Mouse (Mus musculus) large intestine, adult 2 months (tissue): ENCODE results near the gene Bdh1. TPM values are rescaled to one million over a fixed set of nuclear protein-coding genes. Genes with fewer than 3 reads are reported as not detected.
A peak's percentile ranks its signal among the peaks of the same experiment; 100 is the strongest.

Experiments used
- DNase-seq: peaks from one replicate; pipeline ENCODE4 v3.0.0-alpha.2; 2012; ENCODE audit warnings: low read depth, low spot score
- WGBS: fragments of 180-500 bp; shearing (Covaris S2); methylation state at CpG from one replicate; pipeline ENCODE4 v1.1.7; 2018; 5-methylcytosine and 5-hydroxymethylcytosine counted together
- polyA plus RNA-seq: library from polyadenylated mRNA; depleted of rRNA; stranded (reverse); fragments of >200 nt; gene quantifications from 2 replicates; pipeline ENCODE4 v1.2.3, GENCODE M21; 2012; rRNA removed

Gene Bdh1
- polyA plus RNA-seq, 1 experiment = 156 TPM

DNA sequence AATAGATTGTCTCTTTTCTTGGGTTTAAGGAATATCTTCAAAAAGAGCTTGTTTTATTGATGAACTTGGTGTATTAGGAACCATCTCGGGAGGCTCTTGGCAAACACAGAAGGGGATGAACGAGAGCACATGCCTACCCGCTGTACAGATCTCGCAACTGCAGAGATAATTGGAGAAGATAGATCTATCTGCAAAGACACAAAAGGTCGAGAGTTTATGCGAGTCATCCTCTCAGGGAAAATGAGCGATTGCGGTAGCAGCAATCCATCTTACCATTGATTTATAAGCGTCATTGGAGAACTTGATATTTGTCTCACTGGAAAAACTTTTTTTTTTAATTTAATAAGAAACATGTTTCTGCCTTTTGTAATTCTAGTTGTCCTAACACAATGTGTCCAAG, 73.7 kb downstream of the Bdh1 start:
- DNase-seq = no peak
- 96% methylated on average over 9 of the region's 9 CpGs for WGBS

DNA sequence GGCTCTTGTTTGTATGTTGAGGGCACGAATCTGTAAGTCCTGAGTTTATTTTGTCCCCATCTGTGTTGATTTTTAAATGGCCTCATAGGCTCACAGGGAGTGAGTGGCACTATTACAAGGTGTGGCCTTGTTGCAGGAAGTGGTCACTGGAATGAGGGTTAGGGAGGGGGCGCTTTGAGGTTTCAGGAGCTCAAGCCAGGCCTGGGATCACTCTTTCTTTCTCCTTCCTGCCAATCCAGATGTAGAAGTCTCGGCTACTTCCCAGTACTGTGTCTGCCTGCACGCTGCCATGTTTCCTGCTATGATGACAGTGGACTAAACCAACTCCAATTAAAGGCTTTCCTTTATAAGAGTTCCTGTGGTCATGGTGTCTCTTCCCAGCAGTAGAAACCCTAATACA, 76.3 kb downstream of the Bdh1 start:
- no peak for DNase-seq
- WGBS = 67% methylated on average over 4 of the region's 4 CpGs

GRCm38 (mm10) chr16:31499021-31499420, 76.9 kb downstream of the Bdh1 start:
- 88% methylated on average over 6 of the region's 6 CpGs for WGBS
- DNase-seq = no peak

DNA sequence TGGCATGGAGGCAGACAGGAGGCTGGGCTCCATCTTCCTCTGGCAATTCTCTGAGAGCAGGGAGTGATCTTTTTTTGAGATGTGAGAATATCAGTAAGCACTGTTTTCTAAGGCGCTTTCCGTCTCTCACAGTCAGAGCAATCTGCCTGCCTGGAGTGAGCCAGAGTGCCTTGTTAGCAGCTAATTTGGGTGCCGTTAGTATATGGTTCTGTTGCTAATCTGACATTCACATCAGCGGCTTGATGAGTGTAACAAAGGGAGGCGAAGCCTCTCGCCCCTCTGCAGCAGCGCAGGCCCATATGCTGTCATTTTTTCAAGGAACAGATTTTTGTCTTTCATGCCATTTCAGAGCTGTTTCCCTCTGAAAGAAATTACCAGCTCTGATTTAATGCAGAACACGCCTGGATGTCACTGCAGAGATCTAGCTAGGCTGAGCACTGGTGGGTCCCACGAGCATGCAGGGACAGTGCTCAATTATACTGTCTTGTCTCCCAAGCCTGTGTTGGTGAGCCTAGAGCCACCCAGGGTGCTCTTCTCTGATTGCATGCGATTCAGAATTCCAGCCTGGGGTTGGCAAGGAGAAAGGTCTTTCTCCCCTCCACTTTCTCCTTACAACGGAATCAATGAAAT, 77.7 kb downstream of the Bdh1 start:
- no peak for DNase-seq
- WGBS = 89% methylated on average over 11 of the region's 11 CpGs

DNA sequence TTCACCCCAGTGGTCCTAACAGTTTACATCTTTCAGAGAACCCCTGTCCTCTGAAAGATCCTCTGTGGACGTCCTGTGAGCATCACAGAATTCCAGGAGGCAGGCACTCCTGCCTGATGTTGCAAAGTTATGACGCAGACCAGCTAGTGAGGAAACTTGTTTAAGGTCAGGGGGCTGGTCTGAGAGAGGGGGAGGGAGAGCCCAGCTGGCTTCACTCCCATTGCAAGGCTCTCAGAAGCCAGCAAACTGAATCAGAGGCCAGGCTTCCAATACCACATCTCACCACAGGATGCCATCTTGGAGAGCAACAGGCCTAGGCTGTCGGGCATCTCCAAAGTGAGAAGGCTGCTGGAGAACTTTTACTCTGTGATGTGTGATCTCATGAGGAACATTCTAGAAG, 78.5 kb downstream of the Bdh1 start:
- no peak for DNase-seq
- 82% methylated on average over 3 of the region's 3 CpGs for WGBS

DNA sequence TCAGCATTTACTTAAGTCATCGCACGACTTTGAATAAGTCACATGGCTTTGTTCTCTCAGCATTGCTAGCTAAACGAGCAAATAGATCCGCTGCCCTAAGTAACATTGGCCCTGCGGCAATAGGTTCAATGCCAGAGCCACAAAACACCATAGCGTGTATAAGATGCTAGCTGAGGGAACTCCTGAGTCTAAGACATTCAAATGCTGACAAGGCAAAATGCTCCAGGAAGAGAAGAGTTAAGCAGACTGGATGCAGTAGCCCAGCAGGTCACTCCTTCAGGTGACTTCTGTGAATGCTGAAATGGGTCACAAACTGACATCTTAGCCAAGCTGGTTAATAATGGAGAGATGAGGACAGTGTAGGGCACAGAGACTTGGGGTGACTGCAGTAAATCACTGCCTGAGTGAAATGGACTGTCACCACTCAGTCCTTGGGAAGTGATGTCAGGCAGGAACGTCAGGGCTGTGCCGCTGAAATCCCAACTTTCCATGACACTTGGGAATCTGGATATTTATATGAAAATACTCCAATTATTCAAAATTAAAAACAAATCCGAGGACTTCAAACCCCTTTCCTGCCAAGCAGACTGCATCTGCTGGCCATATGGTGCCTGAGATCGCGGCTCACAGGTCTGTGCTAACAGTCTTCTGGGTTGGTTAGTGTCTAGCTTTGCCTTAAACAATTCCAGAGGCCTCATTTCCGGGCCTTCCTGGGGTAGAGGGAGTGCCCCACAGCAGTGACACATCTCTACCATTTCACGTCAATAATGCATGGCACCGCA, 79.1 kb downstream of the Bdh1 start:
- no peak for DNase-seq
- 75% methylated on average over 14 of the region's 14 CpGs for whole genome bisulfite sequencing

DNA sequence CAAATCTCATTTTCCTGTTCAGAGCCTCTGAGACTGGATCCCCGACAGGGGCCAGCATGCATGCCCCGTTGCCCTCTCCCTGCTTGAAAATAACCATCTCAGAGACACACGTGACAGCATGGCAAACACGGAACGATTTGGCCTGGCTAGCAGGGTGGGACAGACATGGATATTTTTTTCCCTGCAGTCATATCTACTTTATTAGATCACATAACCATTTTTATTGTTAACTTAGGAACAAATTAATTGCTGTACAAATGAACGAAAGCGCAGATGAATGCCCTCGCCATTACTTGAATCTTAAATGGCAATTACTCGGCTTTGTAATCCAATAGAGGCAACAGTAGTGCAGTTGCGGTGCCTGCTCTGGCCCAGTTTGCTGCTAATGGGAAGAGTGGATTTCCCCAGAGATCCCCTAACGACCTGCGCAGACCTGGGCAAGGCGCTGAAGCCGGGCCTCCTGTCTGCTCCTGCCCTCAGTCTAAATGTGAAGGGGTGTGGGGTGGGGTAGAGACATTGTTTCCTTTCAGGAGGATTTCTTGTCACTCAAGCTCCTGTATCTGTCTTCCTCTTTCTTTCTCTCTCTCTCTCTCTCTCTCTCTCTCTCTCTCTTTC, 79.8 kb downstream of the Bdh1 start:
- 69% methylated on average over 14 of the region's 14 CpGs for WGBS
- DNase-seq = no peak

GRCm38 (mm10) chr16:31506665-31507456, 84.8 kb downstream of the Bdh1 start:
- DNase-seq = peak; percentile 84

DNA sequence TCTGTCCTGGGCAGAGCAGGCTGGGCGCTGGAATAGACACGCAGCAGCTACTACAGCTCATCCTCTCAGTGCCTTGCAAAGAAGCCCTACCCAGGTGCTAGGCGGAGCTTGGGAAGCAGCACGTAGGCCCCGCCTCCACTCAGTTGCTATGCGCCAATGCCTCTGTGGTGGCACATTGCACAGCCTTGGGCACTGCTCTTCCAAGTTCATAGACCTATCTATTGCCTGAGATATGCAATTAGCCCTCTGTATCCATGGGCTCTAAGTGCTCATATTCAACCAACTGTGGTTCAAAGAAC, 85.3 kb downstream of the Bdh1 start:
- DNase-seq = peak; percentile 64
- 29% methylated on average over 6 of the region's 6 CpGs for WGBS

More at GRCm38 (mm10) chr16:31506665-31507456, 84.8 kb downstream of the Bdh1 start:
- WGBS = 24% methylated on average over 10 of the region's 10 CpGs

GRCm38 (mm10) chr16:31507794-31508526, 85.9 kb downstream of the Bdh1 start:
- no peak for DNase-seq
- 34% methylated on average over 14 of the region's 14 CpGs for WGBS

Other genes starting within 250 kb of the Bdh1 start
- gene Acap2, start 221.0 kb upstream of the Bdh1 start, polyA plus RNA-seq = 6.7 and 12.4 TPM in 2 replicates
- 17.1 and 22.0 TPM in 2 replicates for gene Ppp1r2, start 147.0 kb upstream of the Bdh1 start, polyA plus RNA-seq
- 0.87 and 0.88 TPM in 2 replicates for gene Apod, start 107.5 kb upstream of the Bdh1 start, polyA plus RNA-seq
- 11.2 and 18.1 TPM in 2 replicates for gene Dlg1, start 241.2 kb downstream of the Bdh1 start, polyA plus RNA-seq